Mouse (Mus musculus): ENCODE results near the gene Mvd.

GRCm38 (mm10) chr8:122457171-122457570, 13.9 kb upstream of the Mvd start:
- no peak for TF ChIP-seq POLR2A (IDR thresholded peaks at IDR 0.05; ENCODE audit: borderline replicate concordance, extremely low read depth, low read depth, low read length)
- no peak for TF ChIP-seq CTCF (IDR thresholded peaks at IDR 0.05; ENCODE audit: insufficient read depth, low read length)
